Mouse (Mus musculus) midbrain, embryonic 12.5 days (tissue): ENCODE results near the gene E2f6. TPM values are rescaled to one million over a fixed set of nuclear protein-coding genes. Genes with fewer than 3 reads are reported as not detected.
A peak's percentile ranks its signal among the peaks of the same experiment; 100 is the strongest.

Experiments
- ATAC-seq: fragments of 200-750 bp; cut with Nextera tagmentation; 2 replicates; pipeline ENCODE4 v1.8.0; 2017; ENCODE audit warnings: low read depth, moderate TSS enrichment, moderate library complexity; ENCODE audit not compliant: low FRiP score
- H3K27ac ChIP-seq: fragments of 300-500 bp; sonication (generic); replicated peaks from 2 replicates; pipeline ENCODE4 v1.5.1; 2016; ENCODE audit warnings: mild to moderate bottlenecking
- H3K27me3 ChIP-seq: fragments of 300-500 bp; sonication (generic); 2 replicates; pipeline ENCODE4 v1.6.1; 2016; ENCODE audit warnings: mild to moderate bottlenecking
- H3K36me3 ChIP-seq: fragments of 300-500 bp; sonication (generic); 2 replicates; pipeline ENCODE4 v1.6.1; 2016
- H3K4me1 ChIP-seq: fragments of 300-500 bp; sonication (generic); 2 replicates; pipeline ENCODE4 v1.6.1; 2016
- H3K4me2 ChIP-seq: fragments of 300-500 bp; sonication (generic); replicated peaks from 2 replicates; pipeline ENCODE4 v1.6.1; 2016; ENCODE audit warnings: mild to moderate bottlenecking, moderate library complexity
- H3K4me3 ChIP-seq: fragments of 300-500 bp; sonication (generic); 2 replicates; pipeline ENCODE4 v1.5.1; 2016; ENCODE audit warnings: mild to moderate bottlenecking
- H3K9ac ChIP-seq: fragments of 300-500 bp; sonication (generic); replicated peaks from 2 replicates; pipeline ENCODE4 v1.6.1; 2016; ENCODE audit warnings: mild to moderate bottlenecking, moderate library complexity
- H3K9me3 ChIP-seq: fragments of 300-500 bp; sonication (generic); 2 replicates; pipeline ENCODE4 v1.6.1; 2016; ENCODE audit warnings: mild to moderate bottlenecking
- WGBS: fragments of 180-500 bp; shearing (Covaris S2); methylation state at CpG from one replicate; pipeline ENCODE4 v1.1.7; 2016; 5-methylcytosine and 5-hydroxymethylcytosine counted together
- polyA plus RNA-seq: library from polyadenylated mRNA; unstranded; fragments of >200 nt; fragmentation: Nextera tagmentation; extraction: Ambion mirVana; gene quantifications from 2 replicates; pipeline ENCODE4 v1.2.1, GENCODE M21; 2016

The E2f6 gene
- polyA plus RNA-seq, 1 experiment from 2014 or later: 77.6 TPM

- no peaks in the 10 kb centered on the region for H3K36me3 ChIP-seq
- no peak overlapping the region for H3K4me2 ChIP-seq
- H3K27ac ChIP-seq: no peak overlapping the region
- ATAC-seq: no peak
- peaks cover 42% of the 10 kb centered on the region for H3K4me1 ChIP-seq
- 0 out of 2 replicates have a peak overlapping the region, but pooled peaks have one; percentile 11 for H3K9ac ChIP-seq
- no peak overlapping the region for H3K4me3 ChIP-seq
- H3K9me3 ChIP-seq: no peaks in the 10 kb centered on the region
- H3K27me3 ChIP-seq: peaks cover 31% of the 10 kb centered on the region
- WGBS: 7% methylated on average over 5 of the region's 5 CpGs
These were observed 7.4 kb upstream of the E2f6 start for GRCm38 (mm10) chr12:16803237-16803955.

- Histone ChIP-seq H3K4me1 (peaks cover 38% of the 10 kb centered on the region), H3K4me3 (no peak overlapping the region), H3K27ac (peak overlapping the region; percentile 30; the same call in 1 of the 2 replicates), H3K27me3 (peaks cover 37% of the 10 kb centered on the region), H3K9me3 (no peaks in the 10 kb centered on the region), H3K9ac (no peak overlapping the region), H3K4me2 (0 out of 2 replicates have a peak overlapping the region, but pooled peaks have one; percentile 0), H3K36me3 (no peaks in the 10 kb centered on the region)
- WGBS: 14% methylated on average over 5 of the region's 5 CpGs
- ATAC-seq: peak; percentile 10; the same call in 1 of the 2 replicates
These were observed 6.8 kb upstream of the E2f6 start for GRCm38 (mm10) chr12:16803956-16804430.

- no peak overlapping the region for H3K27ac ChIP-seq
- peaks cover 51% of the 10 kb centered on the region for H3K27me3 ChIP-seq
- ATAC-seq: peak; percentile 70
- H3K4me2 ChIP-seq: no peak overlapping the region
- no peak overlapping the region for H3K9ac ChIP-seq
- WGBS: 3% methylated on average over 5 of the region's 5 CpGs
- no peaks in the 10 kb centered on the region for H3K36me3 ChIP-seq
- peaks cover 28% of the 10 kb centered on the region for H3K4me1 ChIP-seq
- H3K9me3 ChIP-seq: no peaks in the 10 kb centered on the region
- no peak overlapping the region for H3K4me3 ChIP-seq
These were observed 5.3 kb upstream of the E2f6 start for GRCm38 (mm10) chr12:16805511-16805910.

- peaks cover 43% of the 10 kb centered on the region for H3K27me3 ChIP-seq
- no peaks in the 10 kb centered on the region for H3K36me3 ChIP-seq
- H3K4me3 ChIP-seq: no peak overlapping the region
- ATAC-seq: no peak
- no peak overlapping the region for H3K4me2 ChIP-seq
- no peak overlapping the region for H3K27ac ChIP-seq
- no peak overlapping the region for H3K9ac ChIP-seq
- 43% methylated on average over 3 of the region's 3 CpGs for WGBS
- peaks cover 35% of the 10 kb centered on the region for H3K4me1 ChIP-seq
- H3K9me3 ChIP-seq: no peaks in the 10 kb centered on the region
These were observed 2.7 kb upstream of the E2f6 start for GRCm38 (mm10) chr12:16808045-16808444.

- H3K9ac ChIP-seq: peak overlapping the region; percentile 85
- H3K4me2 ChIP-seq: peak overlapping the region; percentile 84
- no peaks in the 10 kb centered on the region for H3K9me3 ChIP-seq
- peaks cover 25% of the 10 kb centered on the region for H3K4me1 ChIP-seq
- peak; percentile 6; the same call in 1 of the 2 replicates for ATAC-seq
- H3K27ac ChIP-seq: no peak overlapping the region
- H3K27me3 ChIP-seq: peaks cover 35% of the 10 kb centered on the region
- peaks cover 24% of the 10 kb centered on the region for H3K36me3 ChIP-seq
- 7% methylated on average over 15 of the region's 15 CpGs for WGBS
- H3K4me3 ChIP-seq: peak overlapping the region; percentile 92
These were observed 714 bp downstream of the E2f6 start for GRCm38 (mm10) chr12:16811477-16811876.

GRCm38 (mm10) chr12:16817147-16817546 is 6.4 kb downstream of the E2f6 start:
- Histone ChIP-seq H3K9ac (no peak overlapping the region), H3K4me1 (peaks cover 31% of the 10 kb centered on the region), H3K9me3 (no peaks in the 10 kb centered on the region), H3K4me3 (no peak overlapping the region), H3K4me2 (no peak overlapping the region), H3K27ac (peak overlapping the region; percentile 54; the same call in 1 of the 2 replicates), H3K27me3 (no peaks in the 10 kb centered on the region), H3K36me3 (peaks cover 54% of the 10 kb centered on the region)
- ATAC-seq: no peak
- WGBS: 89% methylated on average over 4 of the region's 4 CpGs

- H3K27me3 ChIP-seq: no peaks in the 10 kb centered on the region
- H3K9me3 ChIP-seq: no peaks in the 10 kb centered on the region
- H3K36me3 ChIP-seq: peaks cover 68% of the 10 kb centered on the region
- no peak overlapping the region for H3K9ac ChIP-seq
- 24% methylated on average over 11 of the region's 11 CpGs for WGBS
- H3K27ac ChIP-seq: peak overlapping the region; percentile 52
- peaks cover 21% of the 10 kb centered on the region for H3K4me1 ChIP-seq
- no peak overlapping the region for H3K4me3 ChIP-seq
- 0 out of 2 replicates have a peak overlapping the region, but pooled peaks have one; percentile 17 for H3K4me2 ChIP-seq
- peak; percentile 71 for ATAC-seq
These were observed 7.8 kb downstream of the E2f6 start for GRCm38 (mm10) chr12:16818513-16818912.

GRCm38 (mm10) chr12:16820761-16821160 is 10.0 kb downstream of the E2f6 start:
- ATAC-seq: no peak
- no peak overlapping the region for H3K4me3 ChIP-seq
- 58% methylated on average over 7 of the region's 7 CpGs for WGBS

GRCm38 (mm10) chr12:16822181-16822734 is 11.5 kb downstream of the E2f6 start:
- H3K36me3 ChIP-seq: peaks cover 72% of the 10 kb centered on the region
- no peaks in the 10 kb centered on the region for H3K27me3 ChIP-seq
- no peak overlapping the region for H3K9ac ChIP-seq
- H3K4me1 ChIP-seq: peaks cover 15% of the 10 kb centered on the region
- 93% methylated on average over 10 of the region's 10 CpGs for WGBS
- ATAC-seq: no peak
- no peaks in the 10 kb centered on the region for H3K9me3 ChIP-seq
- no peak overlapping the region for H3K27ac ChIP-seq
- H3K4me3 ChIP-seq: no peak overlapping the region
- H3K4me2 ChIP-seq: no peak overlapping the region

More at GRCm38 (mm10) chr12:16820761-16821160, 10.0 kb downstream of the E2f6 start:
- Histone ChIP-seq H3K4me2 (no peak overlapping the region), H3K9ac (no peak overlapping the region; the same call in 1 of the 2 replicates), H3K36me3 (peaks cover 70% of the 10 kb centered on the region), H3K27ac (peak overlapping the region; percentile 68), H3K4me1 (peaks cover 15% of the 10 kb centered on the region), H3K9me3 (no peaks in the 10 kb centered on the region), H3K27me3 (no peaks in the 10 kb centered on the region)

- H3K4me1 ChIP-seq: peaks cover 10% of the 10 kb centered on the region; the same call in 1 of the 2 replicates
- H3K4me3 ChIP-seq: no peak overlapping the region
- no peak overlapping the region for H3K4me2 ChIP-seq
- H3K36me3 ChIP-seq: peaks cover 73% of the 10 kb centered on the region
- no peak overlapping the region for H3K27ac ChIP-seq
- no peak for ATAC-seq
- WGBS: 91% methylated on average over 1 of the region's 1 CpGs
- no peak overlapping the region for H3K9ac ChIP-seq
- H3K27me3 ChIP-seq: no peaks in the 10 kb centered on the region
- H3K9me3 ChIP-seq: no peaks in the 10 kb centered on the region
These were observed 12.9 kb downstream of the E2f6 start for GRCm38 (mm10) chr12:16823701-16824100.

- no peaks in the 10 kb centered on the region for H3K27me3 ChIP-seq
- H3K4me1 ChIP-seq: no peaks in the 10 kb centered on the region
- no peak overlapping the region for H3K4me2 ChIP-seq
- H3K9me3 ChIP-seq: no peaks in the 10 kb centered on the region
- no peak for ATAC-seq
- H3K36me3 ChIP-seq: peaks cover 39% of the 10 kb centered on the region
- no peak overlapping the region for H3K27ac ChIP-seq
- WGBS: 82% methylated on average over 6 of the region's 6 CpGs
- H3K4me3 ChIP-seq: no peak overlapping the region
- no peak overlapping the region for H3K9ac ChIP-seq
These were observed 17.7 kb downstream of the E2f6 start for GRCm38 (mm10) chr12:16828505-16828904.

GRCm38 (mm10) chr12:16829785-16830184 is 19.0 kb downstream of the E2f6 start:
- no peak overlapping the region for H3K27ac ChIP-seq
- no peaks in the 10 kb centered on the region for H3K9me3 ChIP-seq
- H3K4me3 ChIP-seq: no peak overlapping the region
- peaks cover 27% of the 10 kb centered on the region for H3K36me3 ChIP-seq
- no peak overlapping the region for H3K9ac ChIP-seq
- no peaks in the 10 kb centered on the region for H3K27me3 ChIP-seq
- no peak for ATAC-seq
- H3K4me1 ChIP-seq: no peaks in the 10 kb centered on the region
- 88% methylated on average over 2 of the region's 2 CpGs for WGBS
- H3K4me2 ChIP-seq: no peak overlapping the region
